Mouse (Mus musculus): ENCODE data around the gene Dbx1.

- no peak for TF ChIP-seq CTCF (conservative IDR thresholded peaks at IDR 0.05; ENCODE audit: low read length)
- TF ChIP-seq POU5F1 (IDR thresholded peaks at IDR 0.05; ENCODE audit: borderline replicate concordance, low read length) = no peak
- no peak for TF ChIP-seq NANOG (IDR thresholded peaks at IDR 0.05; ENCODE audit: borderline replicate concordance, low read length)
Observed at GRCm38 (mm10) chr7:49632391-49632790, 4.3 kb downstream of the Dbx1 start.

Measured in E14TG2a.4 (cell line).